Comparison of ENCODE assay signal across 16 mouse cellular contexts in the genomic region with DNA sequence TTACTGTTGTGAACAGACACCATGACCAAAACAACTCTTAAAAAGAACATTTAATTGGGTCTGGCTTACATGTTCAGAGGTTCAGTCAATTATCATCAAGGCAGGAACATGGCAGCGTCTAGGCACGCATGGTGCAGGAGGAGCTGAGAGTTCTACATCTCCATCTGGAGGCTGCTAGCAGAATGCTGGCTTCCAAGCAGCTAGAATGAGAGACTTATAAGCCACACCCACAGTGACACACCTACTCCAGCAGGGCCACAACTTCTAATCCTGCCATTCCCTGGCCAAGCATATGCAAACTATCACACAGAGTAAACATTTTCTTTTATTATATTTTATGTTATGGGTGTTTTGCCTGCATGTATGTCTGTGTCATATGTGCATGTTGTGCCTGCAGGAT. TPM values are rescaled to one million over a fixed set of nuclear protein-coding genes. Genes with fewer than 3 reads are reported as not detected.
DNase-seq lines count a peak whose midpoint lies in the region; ATAC-seq lines count a peak whose summit lies in the region.
"Had no signal": no experiment of that assay in that cellular context is flagged by ENCODE, and none has a peak within 500 bp of the region (broad histone marks: within the 10 kb centered on the region; RNA-seq: fewer than 3 reads in every experiment).

No protein-coding gene starts in this region.

- ATAC-seq in midbrain, embryonic 11.5 days (ENCODE audit: low FRiP score) = no peak
- no peak for ATAC-seq in midbrain, embryonic 13.5 days
- no peak for ATAC-seq in hindbrain, embryonic 16.5 days

- no peak overlapping the region for H3K4me3 ChIP-seq in midbrain, embryonic 11.5 days (ENCODE audit: low read depth, low read length)
- no peak overlapping the region for H3K4me3 ChIP-seq in midbrain, embryonic 13.5 days (replicated peaks)
- H3K4me3 ChIP-seq in hindbrain, embryonic 16.5 days (ENCODE audit: low read length) = no peak overlapping the region
- H3K4me3 ChIP-seq in embryonic facial prominence, embryonic 10.5 days = no peak overlapping the region
- H3K4me3 ChIP-seq: erythroblast, embryonic 14.5 days; heart, embryonic 12.5 days; hindbrain, embryonic 13.5 days; neural tube, embryonic 15.5 days had no signal

- H3K36me3 ChIP-seq in midbrain, embryonic 11.5 days (ENCODE audit: control insufficient read depth, insufficient read depth, low read length) = 0 out of 2 replicates have a peak, but pooled peaks cover 5% of the 10 kb centered on the region
- peaks cover 50% of the 10 kb centered on the region for H3K36me3 ChIP-seq in midbrain, embryonic 13.5 days
- H3K36me3 ChIP-seq in hindbrain, embryonic 16.5 days (ENCODE audit: control insufficient read depth, insufficient read depth, low read length) = peaks cover 10% of the 10 kb centered on the region; the same call in 1 of the 2 replicates
- peaks cover 89% of the 10 kb centered on the region for H3K36me3 ChIP-seq in embryonic facial prominence, embryonic 10.5 days (replicated peaks)

- no peak overlapping the region for H3K9ac ChIP-seq in midbrain, embryonic 11.5 days (ENCODE audit: low read length)
- H3K9ac ChIP-seq in midbrain, embryonic 13.5 days (replicated peaks) = no peak overlapping the region
- no peak overlapping the region for H3K9ac ChIP-seq in hindbrain, embryonic 16.5 days (ENCODE audit: low read depth, low read length)
- H3K9ac ChIP-seq: heart, embryonic 12.5 days; hindbrain, embryonic 13.5 days; neural tube, embryonic 15.5 days had no signal

- no peak overlapping the region for H3K4me2 ChIP-seq in midbrain, embryonic 11.5 days
- no peak overlapping the region for H3K4me2 ChIP-seq in midbrain, embryonic 13.5 days (replicated peaks)
- H3K4me2 ChIP-seq in hindbrain, embryonic 16.5 days (ENCODE audit: low read length) = no peak overlapping the region
- H3K4me2 ChIP-seq: heart, embryonic 12.5 days; hindbrain, embryonic 13.5 days; neural tube, embryonic 15.5 days had no signal

- 92% methylated on average over 2 of the region's 2 CpGs for WGBS in midbrain, embryonic 11.5 days
- 93% methylated on average over 2 of the region's 2 CpGs for WGBS in midbrain, embryonic 13.5 days
- WGBS in hindbrain, embryonic 16.5 days = 97% methylated on average over 2 of the region's 2 CpGs
- WGBS in embryonic facial prominence, embryonic 10.5 days = 82% methylated on average over 2 of the region's 2 CpGs

- intact Hi-C loops in heart, postnatal 10 days (cut with DNase I) = no loop called here

- DNase-seq in heart, adult 11 months = peak; percentile 76
- no peak for DNase-seq in heart, postnatal 10 days
- DNase-seq in midbrain, embryonic 11.5 days (ENCODE audit: low spot score, missing footprints) = peak; percentile 2
- peak; percentile 35 for DNase-seq in induced T-regulatory cell, adult 2 months (ENCODE audit: low read depth)
- no peak for DNase-seq in ovary, postnatal 10 days (ENCODE audit: low spot score)
- DNase-seq in embryonic facial prominence, embryonic 10.5 days (ENCODE audit: low spot score) = no peak
- DNase-seq: cerebellum, adult 18-20 months; kidney, adult 9 months; thymus, postnatal 14 days had no signal

- no peaks in the 10 kb centered on the region for H3K4me1 ChIP-seq in midbrain, embryonic 11.5 days (ENCODE audit: control insufficient read depth, insufficient read depth, low read length)
- no peaks in the 10 kb centered on the region for H3K4me1 ChIP-seq in midbrain, embryonic 13.5 days (replicated peaks)
- no peaks in the 10 kb centered on the region for H3K4me1 ChIP-seq in hindbrain, embryonic 16.5 days (ENCODE audit: control insufficient read depth, insufficient read depth, low read depth, low read length)
- H3K4me1 ChIP-seq in embryonic facial prominence, embryonic 10.5 days = no peaks in the 10 kb centered on the region
- H3K4me1 ChIP-seq: hindbrain, embryonic 13.5 days; neural tube, embryonic 15.5 days had no signal

- H3K27me3 ChIP-seq in midbrain, embryonic 11.5 days (ENCODE audit: control insufficient read depth, insufficient read depth, low read length) = no peaks in the 10 kb centered on the region
- H3K27me3 ChIP-seq in midbrain, embryonic 13.5 days = no peaks in the 10 kb centered on the region
- H3K27me3 ChIP-seq in hindbrain, embryonic 16.5 days (replicated peaks; ENCODE audit: control insufficient read depth, insufficient read depth, low read length) = no peaks in the 10 kb centered on the region
- H3K27me3 ChIP-seq in embryonic facial prominence, embryonic 10.5 days (replicated peaks; ENCODE audit: low read depth, poor library complexity, severe bottlenecking) = no peaks in the 10 kb centered on the region
- H3K27me3 ChIP-seq: heart, embryonic 12.5 days; hindbrain, embryonic 13.5 days; neural tube, embryonic 15.5 days had no signal

- no peaks in the 10 kb centered on the region for H3K9me3 ChIP-seq in midbrain, embryonic 11.5 days (ENCODE audit: control insufficient read depth, low read length)
- H3K9me3 ChIP-seq in midbrain, embryonic 13.5 days = no peaks in the 10 kb centered on the region
- no peaks in the 10 kb centered on the region for H3K9me3 ChIP-seq in hindbrain, embryonic 16.5 days (ENCODE audit: control insufficient read depth, low read length)
- H3K9me3 ChIP-seq in embryonic facial prominence, embryonic 10.5 days = no peaks in the 10 kb centered on the region
- H3K9me3 ChIP-seq: heart, embryonic 12.5 days; hindbrain, embryonic 13.5 days; neural tube, embryonic 15.5 days had no signal

- no peak overlapping the region for H3K27ac ChIP-seq in midbrain, embryonic 11.5 days (ENCODE audit: low read depth, low read length)
- H3K27ac ChIP-seq in midbrain, embryonic 13.5 days = no peak overlapping the region
- H3K27ac ChIP-seq in hindbrain, embryonic 16.5 days (ENCODE audit: low read depth, low read length) = no peak overlapping the region
- H3K27ac ChIP-seq in embryonic facial prominence, embryonic 10.5 days (replicated peaks) = no peak overlapping the region
- H3K27ac ChIP-seq: hindbrain, embryonic 13.5 days; macrophage; neural tube, embryonic 15.5 days had no signal

RNA-seq across cellular contexts. Expression of a gene that starts 43.8 kb away (rescaled TPM):
- total RNA-seq in heart, postnatal 10 days (2021) = 10 to 100 TPM; 62.8 to 65.1 TPM
- polyA plus RNA-seq in midbrain, embryonic 11.5 days (2014; fragmentation: Nextera tagmentation; extraction: Ambion mirVana) = 55.4 and 63.4 TPM in 2 replicates
- 38.4 and 40.0 TPM in 2 replicates for polyA plus RNA-seq in midbrain, embryonic 13.5 days (2015; fragmentation: Nextera tagmentation; extraction: Ambion mirVana)
- 32.8 and 33.7 TPM in 2 replicates for polyA plus RNA-seq in hindbrain, embryonic 16.5 days (2015; fragmentation: Nextera tagmentation; extraction: Ambion mirVana)
- 45.2 and 47.0 TPM in 2 replicates for polyA plus RNA-seq in embryonic facial prominence, embryonic 10.5 days (2016; fragmentation: Nextera tagmentation; extraction: Ambion mirVana)

Comparison
In these comparisons a context has a peak if more than half of its experiments do, and no peak if none do; other contexts are left out.
1. DNase-seq: peak in heart, adult 11 months (single experiment), midbrain, embryonic 11.5 days (single experiment) and induced T-regulatory cell, adult 2 months (single experiment); none in heart, postnatal 10 days (0 of 2), ovary, postnatal 10 days (single experiment) and embryonic facial prominence, embryonic 10.5 days (single experiment).